Mouse (Mus musculus) cortical plate, adult 2 months (tissue): ENCODE results near the gene Gm21969.

Source experiments
- CTCF ChIP-seq: fragments of 200-500 bp; IDR thresholded peaks from 2 replicates; pipeline ENCODE4 v1.5.1; 2011; ENCODE audit warnings: mild to moderate bottlenecking, control low read depth, low read length; ENCODE audit not compliant: insufficient read depth; ENCODE audit errors: extremely low read depth
- POLR2A ChIP-seq: fragments of 200-500 bp; IDR thresholded peaks from 2 replicates; pipeline ENCODE4 v1.6.1; 2011; ENCODE audit warnings: mild to moderate bottlenecking, low read length, control low read depth; ENCODE audit not compliant: insufficient read depth; ENCODE audit errors: extremely low read depth

- TF ChIP-seq POLR2A = no peak
- peak; percentile 88 for TF ChIP-seq CTCF
Measured at GRCm38 (mm10) chr4:139669847-139670246, 66.9 kb downstream of the Gm21969 start.
